Mouse (Mus musculus) CD4-positive, CD25-positive, alpha-beta regulatory T cell, adult 2 months (primary cell): ENCODE results near the gene Gm38392.
A peak's percentile ranks its signal among the peaks of the same experiment; 100 is the strongest.

Experiments used
- DNase-seq: peaks from one replicate; pipeline ENCODE4 v3.0.0-alpha.2; 2012; ENCODE audit warnings: low read depth, low spot score

The Gm38392 gene

GRCm38 (mm10) chr3:88216116-88216515 is 70.9 kb downstream of the Gm38392 start:
- DNase-seq: no peak

DNA sequence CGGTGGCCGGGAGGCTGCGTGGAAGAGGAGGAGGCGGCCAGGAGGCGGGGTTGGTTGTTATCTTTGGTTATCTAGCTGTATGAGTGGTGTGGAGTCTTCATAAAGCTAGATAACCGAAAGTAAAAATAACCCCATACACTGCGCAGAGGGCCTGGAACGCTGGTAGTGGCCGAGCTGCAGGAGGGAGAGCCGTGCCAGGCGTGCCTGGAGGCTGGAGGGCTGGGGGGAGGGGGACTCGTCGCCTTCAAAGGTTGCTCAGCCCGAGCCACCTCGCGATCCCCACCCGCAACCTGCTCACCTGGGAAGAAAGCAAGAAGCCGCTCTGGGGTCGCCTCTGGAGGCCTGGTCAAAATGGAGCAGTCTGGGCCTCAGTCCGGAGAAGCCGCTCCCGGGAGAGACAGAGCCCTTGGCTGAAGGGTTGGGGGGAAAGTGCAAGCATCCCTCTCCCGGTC is 71.4 kb downstream of the Gm38392 start:
- DNase-seq: peak; percentile 40

- DNase-seq: peak; percentile 48
Observed at GRCm38 (mm10) chr3:88214971-88215552, 71.9 kb downstream of the Gm38392 start.

GRCm38 (mm10) chr3:88214197-88214938 is 72.6 kb downstream of the Gm38392 start:
- DNase-seq: peak; percentile 12

DNA sequence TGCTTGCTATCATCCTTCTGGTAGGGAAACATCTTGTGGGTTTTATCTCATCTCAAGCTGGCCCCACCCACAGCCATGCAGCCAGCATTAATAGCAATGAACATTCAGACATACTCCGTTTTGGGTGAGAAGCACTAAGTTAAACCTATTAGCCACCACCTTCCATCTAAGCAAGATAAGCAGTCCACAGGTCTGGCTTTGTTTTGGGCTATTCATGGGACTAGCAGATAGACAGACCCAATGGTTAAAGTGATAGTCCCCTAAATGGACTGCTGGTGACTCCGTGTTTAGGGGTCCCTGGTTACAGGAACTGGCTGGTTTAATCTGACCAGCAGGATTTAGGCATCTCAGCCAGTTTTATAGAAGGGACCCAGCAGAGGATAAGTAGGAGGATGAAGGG is 74.0 kb downstream of the Gm38392 start:
- DNase-seq: no peak

DNA sequence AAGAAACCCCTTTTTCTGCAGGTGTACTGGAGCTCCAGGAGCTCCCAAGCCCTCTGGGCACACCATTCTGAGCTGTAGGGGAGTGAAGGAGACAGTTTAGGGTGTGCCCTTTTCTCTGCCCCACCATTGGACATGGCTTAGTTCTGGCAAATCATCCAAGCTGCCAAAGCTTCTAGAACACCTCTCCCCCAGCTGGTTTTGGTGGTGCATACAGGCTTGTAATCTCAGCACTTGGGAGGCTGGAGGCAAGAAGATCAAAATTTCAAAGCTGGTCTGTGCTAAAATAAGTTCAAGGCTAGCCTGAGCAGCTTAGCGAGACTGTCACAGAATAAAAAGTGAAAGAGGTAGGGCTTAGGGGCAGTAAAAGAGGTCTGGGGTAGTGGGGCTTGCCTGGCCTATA is 74.7 kb downstream of the Gm38392 start:
- no peak for DNase-seq

DNA sequence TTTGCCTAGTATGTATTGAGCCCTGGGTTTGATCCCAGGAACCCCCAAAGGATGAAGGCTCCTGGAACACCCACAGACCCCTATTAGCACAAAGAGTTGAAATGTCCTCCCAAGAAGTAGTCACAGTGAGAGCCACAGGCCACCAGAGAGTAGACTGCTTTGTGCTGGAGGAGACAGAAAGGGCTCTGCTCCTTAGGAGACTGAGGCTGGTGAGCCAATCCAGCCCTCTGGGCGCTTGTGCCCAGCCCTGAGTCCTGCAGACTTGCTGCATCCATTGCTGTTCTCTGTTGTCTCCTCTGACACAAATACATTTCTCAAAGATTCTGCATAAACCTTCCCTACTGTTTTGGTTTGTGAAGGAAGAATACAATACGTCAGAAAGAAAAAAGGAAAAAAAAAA is 76.1 kb downstream of the Gm38392 start:
- no peak for DNase-seq

GRCm38 (mm10) chr3:88210121-88210520 is 76.9 kb downstream of the Gm38392 start:
- no peak for DNase-seq

GRCm38 (mm10) chr3:88209306-88209705 is 77.7 kb downstream of the Gm38392 start:
- no peak for DNase-seq

- no peak for DNase-seq
Observed at GRCm38 (mm10) chr3:88208226-88208720, 78.7 kb downstream of the Gm38392 start.

DNA sequence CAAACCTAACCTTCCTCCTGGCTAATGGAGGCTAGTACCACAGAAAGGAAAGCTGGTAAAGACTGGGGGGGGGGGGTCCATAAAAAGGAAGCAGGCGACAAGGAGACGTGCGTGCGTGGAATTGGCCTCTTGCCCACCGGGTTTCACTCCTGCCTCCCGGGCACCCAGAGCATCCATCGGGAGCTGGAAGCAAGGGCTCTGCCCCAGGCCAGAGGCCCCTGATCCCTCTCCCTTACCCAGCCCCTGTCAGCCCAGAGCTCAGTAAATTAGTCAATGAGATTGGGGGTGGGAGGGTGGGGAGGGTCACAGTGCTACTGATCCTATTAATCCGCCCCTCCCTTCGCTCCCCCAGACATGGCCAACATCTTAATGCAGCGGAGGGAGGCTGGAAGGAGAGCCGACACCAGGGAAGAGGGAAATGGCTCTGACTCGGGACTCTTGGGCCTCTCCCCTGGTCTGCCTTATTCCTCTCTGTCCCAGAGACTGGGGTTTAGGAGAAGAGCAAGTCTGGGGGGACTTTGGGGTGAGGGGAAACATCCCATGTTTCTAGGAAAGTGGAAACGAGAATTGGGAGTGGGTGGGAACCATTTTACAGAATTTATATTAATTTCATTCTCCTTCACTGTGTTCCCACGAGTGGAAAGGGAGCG is 79.4 kb downstream of the Gm38392 start:
- DNase-seq: no peak

DNA sequence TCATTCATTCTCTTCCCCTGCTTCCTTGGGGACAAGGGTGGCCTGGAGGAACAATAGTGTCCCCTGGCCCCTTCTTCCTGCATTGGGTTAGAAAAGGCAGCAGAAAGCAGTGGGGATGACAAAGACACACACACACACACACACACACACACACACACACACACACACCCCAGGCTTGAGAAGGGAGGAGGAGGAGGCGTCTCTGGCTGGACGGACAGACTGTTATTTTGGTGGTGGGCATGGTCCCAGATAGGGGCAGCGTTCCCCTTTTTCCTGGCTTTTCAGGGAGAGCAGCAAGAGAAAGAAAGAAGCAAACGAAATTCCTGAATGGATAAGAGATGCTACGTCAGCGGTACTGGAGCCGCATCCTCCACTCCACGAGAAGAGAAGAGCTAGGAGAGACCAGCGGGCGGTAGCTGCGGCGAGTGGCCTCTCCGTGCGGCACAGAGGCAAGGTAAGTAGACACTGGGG is 80.1 kb downstream of the Gm38392 start:
- DNase-seq: no peak

DNA sequence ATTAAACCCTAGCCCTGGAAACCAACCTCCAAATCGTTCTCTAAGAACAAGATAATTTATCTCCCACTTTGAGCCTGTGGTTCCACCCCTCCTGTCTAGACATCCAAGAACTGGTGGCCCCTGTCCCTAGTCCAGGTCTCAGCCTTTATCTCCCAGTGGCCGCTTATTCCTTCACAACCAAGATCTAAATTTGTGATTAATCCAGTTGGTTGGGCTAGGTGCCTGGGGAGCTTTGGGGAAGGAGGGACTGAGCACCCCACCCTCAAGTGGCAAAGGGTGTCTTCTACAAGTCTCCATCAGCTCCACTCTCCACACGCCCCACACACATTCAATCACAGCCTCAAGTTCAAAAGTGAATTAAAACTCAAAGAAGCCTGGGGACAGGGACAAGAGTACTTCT is 80.5 kb downstream of the Gm38392 start:
- DNase-seq: no peak

DNA sequence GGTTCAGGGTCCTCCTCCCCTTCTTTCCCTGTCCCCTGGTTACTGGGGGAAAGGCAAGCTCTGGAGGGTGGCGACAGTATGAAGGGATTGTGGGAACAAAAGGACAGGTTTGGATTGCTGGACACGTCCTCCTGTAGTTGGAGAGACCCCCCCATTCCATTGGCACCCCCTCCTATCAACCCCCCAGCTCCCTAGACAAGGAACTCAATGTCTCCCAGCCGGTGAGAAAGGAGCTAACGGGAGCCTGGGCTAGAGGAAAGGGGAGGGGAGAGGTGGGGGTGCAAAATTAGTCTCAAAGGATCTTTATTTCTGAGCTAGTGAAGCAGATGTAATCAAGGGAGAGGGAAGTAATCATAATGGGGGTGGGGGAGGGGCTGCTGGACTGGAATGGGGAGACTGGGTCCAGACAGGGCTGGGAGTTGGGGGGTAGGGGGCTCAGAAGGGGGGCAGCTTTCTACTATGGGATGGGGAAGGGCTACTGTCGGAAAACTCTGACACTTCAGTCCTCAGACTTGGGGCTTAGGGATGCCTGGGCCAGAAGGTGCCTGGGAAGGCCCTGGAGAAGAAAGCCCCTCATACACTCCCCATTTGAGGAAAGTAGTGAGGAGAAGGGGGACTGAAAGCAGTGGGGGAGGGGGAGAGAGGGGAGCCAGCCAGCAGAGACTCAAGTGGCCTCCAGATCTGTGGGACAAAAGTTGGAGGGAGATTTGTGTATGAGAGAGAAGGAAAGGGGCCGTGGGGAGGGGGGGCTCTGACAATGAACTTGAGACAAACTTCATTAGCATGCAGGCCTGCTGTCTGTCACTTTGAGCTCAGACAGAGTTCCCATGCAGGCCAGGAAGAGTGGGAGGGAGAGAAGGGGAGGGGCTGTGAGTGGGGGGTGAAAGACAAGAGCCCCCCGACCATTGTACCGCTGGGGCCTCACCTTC is 81.2 kb downstream of the Gm38392 start:
- no peak for DNase-seq

GRCm38 (mm10) chr3:88205176-88205562 is 81.8 kb downstream of the Gm38392 start:
- DNase-seq: no peak

GRCm38 (mm10) chr3:88204751-88205150 is 82.3 kb downstream of the Gm38392 start:
- no peak for DNase-seq

GRCm38 (mm10) chr3:88203999-88204700 is 82.9 kb downstream of the Gm38392 start:
- DNase-seq: no peak

DNA sequence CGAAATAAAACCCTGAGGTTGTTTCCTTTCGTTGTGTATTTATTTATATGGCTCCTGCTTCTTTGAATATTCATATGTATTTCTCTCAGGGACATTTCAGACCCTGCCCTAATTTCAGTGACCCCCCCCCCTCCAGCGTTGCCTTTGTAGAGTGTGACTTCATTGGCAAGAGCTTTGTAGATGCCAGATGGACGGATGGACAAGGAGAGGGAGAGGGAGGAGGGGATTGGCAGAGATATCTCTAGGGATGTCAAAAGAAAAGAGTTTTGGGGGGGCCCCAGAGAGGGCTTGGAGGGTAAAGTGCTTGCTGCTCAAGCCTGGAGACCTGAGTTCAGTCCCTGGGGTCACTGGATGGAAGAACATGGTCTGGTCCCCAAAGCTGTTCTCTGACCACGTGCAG is 83.6 kb downstream of the Gm38392 start:
- no peak for DNase-seq

DNA sequence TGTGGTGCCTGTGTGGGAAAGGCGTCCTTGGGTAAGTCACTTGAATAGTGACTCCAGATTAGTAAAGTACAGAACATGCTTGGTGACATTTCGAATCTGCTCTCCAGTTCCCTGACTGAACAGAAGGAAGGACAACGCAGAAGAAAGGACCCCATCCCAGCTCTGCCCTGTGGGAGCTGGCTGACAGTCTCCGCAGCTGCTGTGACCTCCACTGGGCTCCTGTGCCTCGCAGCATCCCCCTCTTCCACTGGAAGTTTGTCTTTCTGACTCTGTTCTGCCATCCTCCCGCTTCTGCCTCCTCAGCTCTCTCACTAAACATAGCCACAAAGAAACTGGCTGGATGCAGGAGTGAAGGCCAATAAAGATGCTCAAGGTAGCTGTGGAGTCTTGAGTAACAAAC is 84.0 kb downstream of the Gm38392 start:
- DNase-seq: no peak

- DNase-seq: no peak
Observed at GRCm38 (mm10) chr3:88201640-88202039, 85.4 kb downstream of the Gm38392 start.

DNA sequence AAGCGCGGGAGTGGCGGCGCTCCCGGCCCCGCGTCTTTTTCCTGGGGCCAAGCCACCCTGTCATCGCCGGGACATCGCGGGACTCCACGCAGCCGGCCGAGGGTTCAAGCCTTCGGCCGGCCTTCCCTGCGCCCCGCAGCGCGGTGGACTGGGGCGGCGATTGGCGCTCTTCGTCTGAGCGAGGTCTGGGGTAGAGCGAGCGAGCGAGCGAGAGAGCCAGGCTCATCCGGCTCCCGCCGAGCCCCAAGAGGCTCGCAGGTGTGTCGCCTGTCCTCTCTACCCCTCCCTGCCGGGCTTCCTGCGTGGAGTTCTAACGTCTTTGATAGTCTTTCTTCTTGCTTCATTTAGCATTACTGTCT is 86.1 kb downstream of the Gm38392 start:
- peak; percentile 56 for DNase-seq
